Mouse (Mus musculus): ENCODE results near the gene Olfr551.
"Not testable (repeated sequence)": the region's sequence is repeated elsewhere in the genome, so short reads cannot be mapped to it uniquely, and the experiment has no call there.

Olfr551 gene

DNA sequence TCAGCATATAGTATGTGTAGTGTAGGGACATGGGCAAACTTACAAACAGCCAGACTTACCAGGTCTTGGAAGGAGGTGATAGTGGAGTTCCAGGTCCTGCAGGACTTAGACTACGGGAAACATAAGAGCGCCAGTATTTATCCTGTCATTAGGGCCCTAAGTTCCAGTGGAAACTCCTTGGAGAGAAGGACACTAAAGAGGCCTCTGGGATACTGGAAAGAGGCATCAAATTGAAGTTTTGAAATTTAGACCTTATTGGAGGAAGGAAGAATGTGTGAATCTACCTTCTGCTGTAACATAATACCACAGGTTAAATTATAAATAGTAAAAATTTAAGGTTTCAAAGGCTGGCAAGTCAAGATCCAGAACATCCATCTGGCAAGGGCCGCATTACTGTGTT lies at the start of gene Olfr551:
Olfr551 (minus strand) TSS at position 101 of the 400 bp plus-strand sequence.
- no peak for DNase-seq

DNA sequence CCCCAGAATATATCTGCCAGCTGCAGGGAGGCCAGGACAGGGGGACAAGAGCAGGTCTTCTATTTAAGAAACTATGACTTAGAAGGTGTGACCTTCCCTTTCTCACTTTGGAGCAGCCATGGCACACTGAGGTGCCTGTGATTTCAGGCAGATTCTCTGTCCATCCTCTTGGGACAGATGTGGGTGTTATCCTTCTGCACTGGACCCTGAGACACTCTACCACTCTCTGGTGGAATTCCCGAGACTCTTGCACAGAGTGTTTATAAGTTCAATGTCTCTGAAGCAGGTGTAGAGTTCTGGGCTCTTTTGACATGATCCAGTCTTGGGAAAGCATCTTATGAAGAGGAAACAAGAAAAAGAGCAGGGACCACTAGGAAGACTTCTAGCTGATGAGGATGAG lies 46.4 kb upstream of the Olfr551 start, which contains the start of gene Olfr554:
Olfr554 (plus strand) TSS at position 301 of the 400 bp plus-strand sequence.
- no peak for DNase-seq

DNA sequence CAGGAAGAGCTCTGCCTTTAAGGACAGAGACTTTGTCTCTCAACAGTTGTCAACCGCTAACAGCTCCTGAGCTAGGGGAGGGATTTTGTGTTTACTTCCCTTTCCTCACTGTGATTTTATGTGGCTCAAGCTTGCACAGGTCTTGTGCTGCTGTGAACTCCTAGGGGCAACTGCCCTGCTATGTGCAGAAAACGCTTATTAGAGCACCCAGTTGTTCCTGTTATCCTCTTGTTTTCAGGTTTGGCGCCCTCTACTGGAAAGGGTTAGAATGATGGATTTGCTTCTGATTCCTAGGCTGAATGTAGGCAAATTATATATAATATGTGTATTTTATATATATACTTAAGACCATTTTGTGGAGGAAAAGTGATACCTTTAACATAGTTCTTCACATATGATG lies 45.0 kb upstream of the Olfr551 start:
- peak; percentile 63 for DNase-seq

DNA sequence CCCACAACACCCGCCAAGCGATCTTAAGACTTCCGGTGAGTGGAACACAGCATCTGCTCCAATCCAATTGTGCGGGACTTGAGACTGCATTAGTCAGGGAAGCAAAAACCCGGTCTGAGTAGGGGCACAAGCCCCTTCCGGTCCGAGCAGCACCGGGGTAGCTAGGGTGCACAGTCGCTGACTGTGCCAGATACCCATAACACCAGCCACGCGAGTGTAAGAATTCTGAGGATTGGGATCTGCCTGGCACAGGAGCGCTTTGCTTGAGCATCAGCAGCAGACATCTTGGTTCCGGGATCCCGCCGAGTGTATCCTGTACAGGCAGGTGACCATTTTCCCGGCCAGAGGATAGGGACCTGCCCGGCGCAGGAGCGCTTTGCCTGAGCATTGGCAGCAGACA lies 28.7 kb upstream of the Olfr551 start:
- not testable (repeated sequence) for DNase-seq

DNA sequence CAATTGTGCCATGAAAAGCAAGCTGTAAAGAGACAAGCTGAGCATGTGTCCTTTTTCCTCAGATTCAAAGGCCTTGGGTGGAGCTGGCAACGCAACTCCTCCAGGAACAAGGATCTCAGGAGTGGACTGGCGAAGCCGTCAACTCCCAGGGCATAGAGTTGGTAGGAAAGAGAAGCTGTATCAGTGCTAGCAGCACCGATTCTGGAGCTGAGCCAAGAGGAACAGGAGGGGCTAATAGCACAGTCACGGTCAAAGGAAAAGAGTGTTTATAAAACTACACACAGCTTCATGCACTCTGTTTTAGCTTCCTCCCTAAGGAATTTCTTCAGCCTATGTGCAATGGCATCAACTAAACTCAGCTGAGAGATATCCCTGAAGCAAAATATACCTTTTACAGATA lies 27.9 kb upstream of the Olfr551 start:
- peak; percentile 20 for DNase-seq

- DNase-seq, result no peak
Observed at GRCm38 (mm10) chr7:102618118-102618517, 26.4 kb upstream of the Olfr551 start, which contains the start of gene Olfr553. Olfr553 (minus strand) TSS chr7:102618218.

GRCm38 (mm10) chr7:102597378-102598031 lies 5.8 kb upstream of the Olfr551 start, which contains the start of gene Olfr552:
Olfr552 (plus strand) TSS chr7:102597770.
- no peak for DNase-seq

DNA sequence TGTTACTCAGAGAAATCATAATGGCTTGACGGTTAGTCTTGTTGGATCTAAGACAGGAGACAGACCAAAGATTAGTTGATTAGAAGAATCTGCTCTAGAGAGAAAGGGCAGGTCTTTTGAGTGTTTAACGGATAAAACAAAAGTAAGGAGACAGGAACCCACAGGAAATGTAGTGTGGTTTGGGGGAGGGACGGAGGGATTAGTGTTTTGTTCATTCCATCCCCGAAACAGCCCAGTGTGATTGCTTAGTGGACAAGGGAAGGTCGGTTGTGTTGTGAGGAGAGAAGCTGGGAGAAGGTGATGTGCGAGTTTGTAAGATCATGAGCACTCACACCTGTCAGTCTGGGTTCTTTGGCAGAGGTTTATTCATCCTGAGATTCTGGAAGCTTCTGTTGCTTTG lies 15.7 kb downstream of the Olfr551 start:
- DNase-seq, result no peak

DNA sequence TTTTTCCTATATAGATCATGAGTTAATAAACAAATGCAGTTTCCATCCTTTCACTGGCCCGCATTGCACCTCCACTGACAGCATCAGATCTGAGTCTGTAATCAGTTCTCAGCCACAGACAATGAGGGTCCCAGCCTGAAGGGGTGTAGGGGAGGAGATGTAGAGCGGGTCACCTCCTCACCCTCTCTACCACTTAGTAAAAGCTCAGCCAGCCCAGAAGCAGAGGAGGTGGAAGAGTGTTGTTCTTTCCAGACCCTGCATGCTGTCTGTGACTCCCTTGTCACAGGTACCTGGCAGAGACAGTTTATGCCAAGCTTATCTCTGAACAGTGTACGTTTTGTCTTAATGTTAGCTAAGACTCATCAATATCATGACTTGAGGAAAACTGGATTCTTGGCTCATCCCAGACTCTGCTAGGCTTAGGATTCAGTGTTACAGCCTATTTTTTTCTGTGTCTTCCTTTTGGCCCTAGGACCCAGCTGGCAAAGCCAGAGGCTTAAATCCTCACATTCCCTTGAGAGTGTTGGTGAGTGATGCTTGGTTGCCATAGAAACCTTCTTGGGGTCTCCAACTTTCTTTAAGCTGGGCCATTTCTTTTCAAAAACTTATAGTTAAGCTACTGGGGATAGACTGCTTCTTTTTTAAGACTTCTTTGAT lies 18.4 kb downstream of the Olfr551 start:
- no peak for DNase-seq

- no peak for DNase-seq
Observed at GRCm38 (mm10) chr7:102571142-102571541, 20.5 kb downstream of the Olfr551 start, which contains the start of gene Olfr550. Olfr550 (plus strand) TSS chr7:102571442.

GRCm38 (mm10) chr7:102566219-102566618 lies 25.5 kb downstream of the Olfr551 start:
- no peak for DNase-seq

- peak; percentile 90 for DNase-seq
Observed at GRCm38 (mm10) chr7:102564999-102565997, 26.4 kb downstream of the Olfr551 start, which contains the start of gene Trim21. Trim21 (minus strand) TSS chr7:102565486.

DNA sequence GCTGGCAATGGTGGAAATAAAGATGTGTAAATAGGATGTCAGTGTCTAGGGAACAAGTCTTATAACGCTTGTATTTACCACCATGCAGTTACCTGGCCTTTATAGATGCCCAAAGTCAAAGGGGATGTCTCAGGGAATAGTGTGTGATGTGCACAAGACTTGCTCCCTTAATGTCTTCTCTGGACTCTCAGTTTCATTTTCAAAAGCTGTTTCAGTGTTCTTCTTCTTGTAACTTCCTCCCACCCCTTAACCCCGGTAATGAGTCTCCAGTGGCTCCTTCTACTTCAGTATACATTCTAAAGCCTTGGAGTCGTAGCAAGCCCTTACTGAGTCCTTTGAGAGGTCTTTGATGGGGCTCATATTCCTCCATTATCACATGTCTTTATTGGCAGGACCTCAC lies 38.4 kb downstream of the Olfr551 start:
- DNase-seq, result no peak

DNA sequence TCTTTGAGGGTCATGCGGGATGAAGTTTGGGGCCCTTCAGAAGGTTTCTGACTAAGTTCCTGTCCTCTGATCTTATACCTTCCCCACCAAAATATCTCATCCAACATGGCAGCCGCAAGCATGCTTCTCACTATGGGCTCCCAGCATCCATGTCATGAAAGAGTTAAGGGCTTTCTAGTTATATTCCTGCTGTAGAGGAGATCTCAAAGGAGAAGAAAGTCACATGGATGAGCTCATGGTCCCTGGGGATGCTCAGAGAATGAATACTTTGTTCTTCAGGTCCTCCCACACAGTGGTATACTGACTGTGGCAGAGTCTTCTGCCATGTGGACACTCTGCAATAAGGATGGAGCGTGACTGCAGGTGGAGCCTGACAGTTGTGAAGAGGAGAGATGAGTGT lies 42.1 kb downstream of the Olfr551 start, which contains the start of gene Olfr549:
Olfr549 (plus strand) TSS at position 301 of the 400 bp plus-strand sequence.
- DNase-seq, result no peak

GRCm38 (mm10) chr7:102541251-102541650 lies 50.4 kb downstream of the Olfr551 start:
- no peak for DNase-seq

DNA sequence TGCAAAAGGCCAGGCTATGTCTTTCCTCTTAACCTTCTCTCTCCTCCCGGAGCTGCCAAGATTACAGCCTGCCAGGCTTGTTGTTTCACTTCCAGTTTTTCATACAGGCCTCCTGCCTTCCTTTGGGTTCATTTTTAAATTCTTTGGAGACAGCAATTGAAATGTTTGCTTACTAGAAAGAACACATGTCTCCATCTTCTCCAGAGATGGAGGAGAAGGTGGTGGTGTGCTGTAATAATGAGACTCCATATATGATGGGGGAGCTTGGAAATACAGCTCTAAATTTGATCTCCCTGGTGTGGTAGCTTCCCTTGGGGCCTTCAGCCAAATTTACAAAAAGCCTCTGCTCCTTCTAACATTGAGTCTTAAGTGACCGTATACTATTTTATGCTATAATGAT lies 51.1 kb downstream of the Olfr551 start, which contains the start of gene Olfr548-ps1:
Olfr548-ps1 (plus strand) TSS at position 301 of the 400 bp plus-strand sequence.
- DNase-seq, result no peak

- no peak for DNase-seq
Observed at GRCm38 (mm10) chr7:102534449-102534848, 57.2 kb downstream of the Olfr551 start, which contains the start of gene Olfr547. Olfr547 (plus strand) TSS chr7:102534749.

All from kidney, postnatal 10 days (tissue).